Mouse (Mus musculus): Measurements from ENCODE around the gene Serpina3n.
"Not testable (repeated sequence)": the region's sequence is repeated elsewhere in the genome, so short reads cannot be mapped to it uniquely, and the experiment has no call there.

Gene Serpina3n

GRCm38 (mm10) chr12:104433951-104434735, 27.6 kb downstream of the Serpina3n start:
- DNase-seq (ENCODE audit: low spot score), result no peak

DNA sequence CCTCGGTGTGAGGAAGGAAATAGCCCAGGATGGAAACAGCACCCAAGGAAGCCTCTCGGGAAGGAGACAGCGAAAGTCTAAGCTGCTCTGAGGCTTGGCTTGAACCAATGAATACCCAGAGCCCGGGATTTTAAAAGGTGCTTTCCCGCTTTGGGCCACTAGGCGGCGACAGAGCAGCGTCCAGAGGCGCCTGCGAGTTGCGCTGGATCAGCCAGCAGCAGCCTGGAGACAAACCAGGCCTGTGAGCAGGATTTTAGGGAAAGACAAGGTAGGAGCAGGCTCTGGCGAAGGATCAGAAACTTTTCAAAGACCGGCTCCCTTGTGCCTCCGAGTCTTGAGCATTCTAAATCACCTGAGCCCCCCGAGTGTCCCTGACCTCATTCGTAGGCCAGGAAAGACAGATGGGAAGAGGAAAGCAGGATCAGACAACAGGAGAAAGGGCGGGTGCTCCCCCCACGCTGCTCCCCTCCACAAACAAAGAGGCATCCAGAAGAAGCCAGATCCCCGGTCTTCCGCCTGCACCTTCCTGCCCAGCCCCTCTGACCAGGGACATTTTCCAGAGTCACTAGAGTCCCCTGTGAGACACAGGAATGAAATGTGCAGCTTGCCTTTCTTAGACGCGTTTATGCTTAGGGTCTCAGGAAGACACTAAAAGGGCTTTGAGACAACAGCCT, 33.7 kb downstream of the Serpina3n start:
- peak; percentile 89 for DNase-seq (ENCODE audit: low spot score)

DNA sequence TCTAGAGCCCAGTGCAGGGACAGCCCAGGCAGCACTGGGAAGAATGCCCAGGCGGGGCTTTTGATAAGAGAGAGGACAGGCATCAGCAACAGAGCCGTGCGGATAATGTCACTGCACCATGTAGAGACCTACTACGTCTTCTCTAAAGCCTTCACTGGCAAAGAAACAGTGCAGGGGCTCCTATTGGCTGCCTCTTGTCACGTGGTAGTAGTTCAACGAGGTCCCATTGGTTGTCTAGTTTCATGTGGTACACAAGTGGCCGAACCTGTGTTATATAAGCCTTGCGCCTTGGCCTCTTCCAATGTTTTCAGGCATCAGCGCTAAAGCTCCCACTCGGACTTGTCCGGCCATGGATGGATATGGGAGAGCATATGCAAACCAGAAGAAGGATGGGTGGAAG, 37.2 kb downstream of the Serpina3n start:
- DNase-seq (ENCODE audit: low spot score), result no peak

DNA sequence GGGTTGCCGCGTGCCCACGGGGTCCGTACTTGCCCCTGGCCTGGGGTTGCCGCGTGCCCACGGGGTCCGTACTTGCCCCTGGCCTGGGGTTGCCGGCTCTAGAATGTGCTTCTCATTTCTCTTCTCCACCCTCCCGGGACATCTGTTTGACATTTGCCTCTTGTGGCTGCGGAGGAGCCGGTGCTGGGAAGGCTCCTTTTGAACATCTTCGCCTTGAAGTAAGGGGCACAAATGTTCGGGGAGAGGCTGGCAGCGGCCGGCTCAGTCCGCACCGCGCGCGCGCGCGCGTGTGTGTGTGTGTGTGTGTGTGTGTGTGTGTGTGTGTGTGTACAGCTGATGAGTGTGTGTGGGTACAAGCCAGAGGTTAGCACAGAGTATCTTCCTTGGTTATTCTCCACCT, 40.5 kb downstream of the Serpina3n start:
- not testable (repeated sequence) for DNase-seq (ENCODE audit: low spot score)

GRCm38 (mm10) chr12:104448099-104448498, 41.6 kb downstream of the Serpina3n start:
- DNase-seq (ENCODE audit: low spot score), result peak; percentile 44

- no peak for DNase-seq (ENCODE audit: low spot score)
Observed at GRCm38 (mm10) chr12:104450257-104450656, 43.7 kb downstream of the Serpina3n start.

DNA sequence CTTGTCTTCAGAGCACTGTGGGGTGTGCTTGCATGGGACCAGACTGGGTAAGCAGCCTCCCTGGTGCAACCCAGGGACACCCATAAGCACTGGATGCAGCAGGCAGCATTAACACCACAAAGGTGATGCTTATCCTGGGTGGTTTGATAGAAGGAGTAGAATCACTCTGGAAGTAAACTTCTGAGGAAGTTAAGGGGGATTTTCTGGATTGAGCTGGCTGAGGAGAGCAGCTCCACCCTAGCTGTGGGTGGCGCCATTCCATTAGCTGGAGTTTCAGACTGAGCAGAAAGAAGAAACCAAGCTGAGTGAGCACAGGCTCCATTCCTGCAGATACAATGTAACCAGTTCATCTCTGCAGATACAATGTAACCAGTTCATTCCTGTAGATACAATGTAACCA, 46.5 kb downstream of the Serpina3n start:
- DNase-seq (ENCODE audit: low spot score), result no peak

- DNase-seq (ENCODE audit: low spot score), result no peak
Observed at GRCm38 (mm10) chr12:104459377-104459776, 52.8 kb downstream of the Serpina3n start.

DNA sequence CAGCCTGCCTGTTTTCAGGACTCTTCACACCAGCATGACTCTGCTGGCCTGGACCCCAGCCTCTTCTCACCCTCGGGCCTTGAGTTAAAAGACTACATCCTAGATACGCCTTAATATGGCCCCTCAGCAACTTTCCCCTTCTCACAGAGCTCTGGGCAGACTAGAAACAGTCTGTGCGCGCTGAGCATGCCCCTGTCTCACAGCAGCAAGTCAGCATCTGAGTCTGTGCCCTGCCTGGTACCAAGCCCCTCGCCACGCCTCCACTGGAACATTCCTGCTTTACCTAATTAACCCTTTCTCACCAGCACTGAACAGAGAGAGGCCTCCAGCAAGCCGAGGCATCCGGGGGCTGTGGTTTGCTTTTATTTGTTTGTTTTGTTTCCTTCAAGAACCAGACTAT, 54.8 kb downstream of the Serpina3n start:
- no peak for DNase-seq (ENCODE audit: low spot score)
